Mouse (Mus musculus) bone marrow macrophage, adult 2 months (primary cell): ENCODE measurements around the gene Bri3.

Source experiments
- CTCF ChIP-seq: IDR thresholded peaks from 2 replicates; pipeline ENCODE4 v1.5.1; 2012; ENCODE audit warnings: low read depth, mild to moderate bottlenecking, low read length, moderate library complexity
- POLR2A ChIP-seq: IDR thresholded peaks from 2 replicates; pipeline ENCODE4 v1.6.1; 2012; ENCODE audit warnings: mild to moderate bottlenecking, low read depth, low read length, borderline replicate concordance

- TF ChIP-seq CTCF: no peak
- no peak for TF ChIP-seq POLR2A
These were observed 38.2 kb upstream of the Bri3 start for GRCm38 (mm10) chr5:144206069-144206468.
